Mouse (Mus musculus): ENCODE results near the gene Adgb.

DNA sequence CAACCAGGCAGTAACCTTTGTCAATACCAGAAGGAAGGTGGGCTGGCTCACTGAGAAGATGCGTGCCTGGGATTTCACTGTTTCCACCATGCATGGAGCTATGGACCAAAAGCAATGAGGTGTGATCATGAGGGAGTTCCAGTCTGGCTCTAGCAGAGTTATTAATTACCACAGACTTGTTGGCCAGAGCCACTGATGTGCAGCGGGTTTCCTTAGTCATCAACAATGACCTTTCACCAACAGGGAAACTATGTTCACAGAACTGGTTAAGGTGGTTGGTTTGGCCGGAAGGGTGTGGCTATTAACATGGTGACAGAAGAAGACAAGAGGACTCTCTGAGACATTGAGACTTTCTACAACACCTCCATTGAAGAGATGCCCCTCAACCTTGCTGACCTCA, 128.2 kb downstream of the Adgb start:
- TF ChIP-seq CTCF (IDR thresholded peaks at IDR 0.05) (no peak), EP300 (IDR thresholded peaks at IDR 0.05) (no peak)

All from lung, postnatal 0 days (tissue).